Mouse (Mus musculus) embryonic facial prominence, embryonic 15.5 days (tissue): ENCODE data around the gene Gm867. TPM values are rescaled to one million over a fixed set of nuclear protein-coding genes. Genes with fewer than 3 reads are reported as not detected.

Source experiments
- ATAC-seq: fragments of 200-750 bp; cut with Nextera tagmentation; 2 replicates; pipeline ENCODE4 v1.8.0; 2017; ENCODE audit warnings: low read depth, moderate TSS enrichment; ENCODE audit not compliant: insufficient number of reproducible peaks, low FRiP score, low TSS enrichment
- H3K27ac ChIP-seq: fragments of 300-500 bp; sonication (generic); replicated peaks from 2 replicates; pipeline ENCODE4 v1.5.1; 2015; ENCODE audit warnings: mild to moderate bottlenecking, inconsistent platforms
- H3K27me3 ChIP-seq: fragments of 300-500 bp; sonication (generic); 2 replicates; pipeline ENCODE4 v1.6.1; 2015; ENCODE audit warnings: inconsistent platforms
- H3K36me3 ChIP-seq: fragments of 300-500 bp; sonication (generic); 2 replicates; pipeline ENCODE4 v1.6.1; 2015; ENCODE audit warnings: mild to moderate bottlenecking, inconsistent platforms
- H3K4me1 ChIP-seq: fragments of 300-500 bp; sonication (generic); 2 replicates; pipeline ENCODE4 v1.6.1; 2015; ENCODE audit warnings: inconsistent platforms
- H3K4me2 ChIP-seq: fragments of 300-500 bp; sonication (generic); replicated peaks from 2 replicates; pipeline ENCODE4 v1.6.1; 2015; ENCODE audit warnings: mild to moderate bottlenecking, inconsistent platforms
- H3K4me3 ChIP-seq: fragments of 300-500 bp; sonication (generic); replicated peaks from 2 replicates; pipeline ENCODE4 v1.5.1; 2015; ENCODE audit warnings: mild to moderate bottlenecking, inconsistent platforms
- H3K9ac ChIP-seq: fragments of 300-500 bp; sonication (generic); 2 replicates; pipeline ENCODE4 v1.6.1; 2015; ENCODE audit warnings: inconsistent platforms
- H3K9me3 ChIP-seq: fragments of 300-500 bp; sonication (generic); replicated peaks from 2 replicates; pipeline ENCODE4 v1.6.1; 2016; ENCODE audit warnings: inconsistent platforms
- WGBS: fragments of 180-500 bp; shearing (Covaris S2); methylation state at CpG from one replicate; pipeline ENCODE4 v1.1.7; 2015; 5-methylcytosine and 5-hydroxymethylcytosine counted together
- polyA plus RNA-seq: library from polyadenylated mRNA; unstranded; fragments of >200 nt; fragmentation: Nextera tagmentation; extraction: Ambion mirVana; gene quantifications from 2 replicates; pipeline ENCODE4 v1.2.1, GENCODE M21; 2015

Gm867 gene
- polyA plus RNA-seq, 1 experiment from 2014 or later, result 0.89 TPM

DNA sequence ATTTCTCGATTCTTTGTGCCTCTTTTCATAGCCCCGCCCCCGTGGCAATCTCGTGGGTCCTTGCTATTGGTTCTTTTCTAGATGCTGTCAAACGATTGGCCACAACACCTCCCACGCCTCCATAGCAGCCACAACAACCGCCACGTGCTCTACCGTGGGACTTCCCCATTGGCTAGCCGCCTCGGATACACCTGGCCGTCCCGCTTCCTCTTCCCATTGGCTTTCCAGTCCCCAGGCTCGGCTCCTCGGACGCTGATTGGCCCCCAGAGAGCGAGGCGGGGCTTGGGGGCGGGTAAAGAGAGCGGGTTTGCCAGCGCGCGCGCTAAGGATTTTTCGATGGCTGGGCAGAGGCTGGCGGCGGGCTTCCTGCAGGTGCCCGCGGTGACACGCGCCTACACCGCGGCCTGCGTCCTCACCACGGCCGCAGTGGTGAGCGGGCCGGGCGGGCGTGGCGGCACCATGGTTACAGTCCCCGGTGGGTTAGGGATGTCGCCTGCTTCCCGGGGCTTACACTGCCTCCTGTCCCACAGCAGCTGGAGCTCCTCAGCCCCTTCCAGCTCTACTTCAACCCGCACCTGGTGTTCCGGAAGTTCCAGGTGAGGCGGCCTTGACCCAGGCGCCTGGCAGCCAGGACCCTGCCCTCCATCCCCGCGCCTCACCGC lies 47.3 kb downstream of the Gm867 start, which contains the start of gene Derl3:
Derl3 (plus strand) TSS at position 325 of the 662 bp plus-strand sequence.
- ATAC-seq, result peak; percentile 97

DNA sequence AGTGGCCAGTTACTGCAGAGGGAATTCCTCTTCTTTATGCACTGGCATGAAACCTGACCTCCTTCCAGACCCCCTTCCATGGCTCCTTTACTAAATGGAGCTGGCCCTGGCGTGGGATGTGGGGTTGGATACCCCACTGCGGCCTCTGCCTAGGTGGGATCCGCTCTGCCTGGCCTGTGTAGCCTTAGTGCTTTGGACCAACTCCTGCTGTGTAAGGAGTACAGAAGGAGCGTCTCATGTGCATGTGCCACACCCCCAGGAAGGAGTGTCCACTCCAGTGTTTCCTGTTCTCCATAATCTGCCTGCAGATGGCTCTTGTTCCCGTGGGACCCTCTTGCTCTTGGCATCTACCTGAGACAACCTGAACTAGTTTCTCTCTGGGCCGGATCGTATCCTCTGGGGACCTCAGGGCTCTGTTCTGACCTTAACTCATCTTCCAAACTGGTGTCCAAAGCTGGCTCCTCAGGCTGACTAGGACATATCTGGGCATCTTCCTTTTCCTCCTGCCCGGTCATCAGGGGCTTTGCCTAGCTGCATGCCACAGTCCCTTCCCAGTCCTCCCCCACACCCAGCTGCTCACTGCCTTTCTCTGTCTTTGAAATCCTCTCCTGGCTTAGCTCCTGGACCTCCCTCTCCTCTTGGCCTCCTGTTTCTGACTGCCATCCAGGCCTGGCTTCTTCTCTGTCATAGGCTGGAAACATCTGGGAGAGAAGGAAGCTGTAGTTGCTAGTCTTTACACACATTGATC lies 50.9 kb downstream of the Gm867 start:
- Histone ChIP-seq H3K27me3 (no peaks in the 10 kb centered on the region), H3K9ac (no peak overlapping the region), H3K36me3 (peaks cover 4% of the 10 kb centered on the region; the same call in 1 of the 2 replicates), H3K4me1 (peaks cover 18% of the 10 kb centered on the region), H3K27ac (no peak overlapping the region), H3K4me3 (no peak overlapping the region), H3K4me2 (no peak overlapping the region), H3K9me3 (no peaks in the 10 kb centered on the region)
- WGBS, result 49% methylated on average over 8 of the region's 8 CpGs
- no peak for ATAC-seq

More for the DNA sequence above, 47.3 kb downstream of the Gm867 start, which contains the start of gene Derl3:
- 0 out of 2 replicates have a peak within 1 kb of the TSS, but pooled peaks have one; percentile 26 for H3K9ac ChIP-seq
- no peaks in the 10 kb centered on the region for H3K9me3 ChIP-seq
- H3K27me3 ChIP-seq, result no peaks in the 10 kb centered on the region
- peak within 1 kb of the TSS; percentile 93 for H3K4me2 ChIP-seq
- WGBS, result 5% methylated on average over 51 of the region's 51 CpGs
- H3K27ac ChIP-seq, result no peak within 1 kb of the TSS
- H3K4me3 ChIP-seq, result peak within 1 kb of the TSS; percentile 48
- peaks cover 18% of the 10 kb centered on the region for H3K4me1 ChIP-seq
- peaks cover 36% of the 10 kb centered on the region for H3K36me3 ChIP-seq

Other genes starting within 250 kb of the Gm867 start
- gene Cabin1, start 176.3 kb downstream of the Gm867 start, polyA plus RNA-seq, result 29.4 and 30.0 TPM in 2 replicates
- gene Ddt, start 167.3 kb downstream of the Gm867 start, polyA plus RNA-seq, result 53.2 and 58.3 TPM in 2 replicates
- gene Gm20441, start 159.7 kb downstream of the Gm867 start, polyA plus RNA-seq, result not detected in 2 replicates
- 17.1 and 18.1 TPM in 2 replicates for gene Gstt3, start 159.3 kb downstream of the Gm867 start, polyA plus RNA-seq
- gene Gstt1, start 142.1 kb downstream of the Gm867 start, polyA plus RNA-seq, result 13.8 and 14.5 TPM in 2 replicates
- not detected in 2 replicates for gene Gstt4, start 118.1 kb downstream of the Gm867 start, polyA plus RNA-seq
- gene Gstt2, start 103.2 kb downstream of the Gm867 start, polyA plus RNA-seq, result 9.0 and 11.0 TPM in 2 replicates
- gene Mif, start 80.4 kb downstream of the Gm867 start, polyA plus RNA-seq, result 1,283 and 1,429 TPM in 2 replicates
- gene Derl3, start 47.3 kb downstream of the Gm867 start, polyA plus RNA-seq, result 2.0 and 3.1 TPM in 2 replicates
- gene Smarcb1, start 19.1 kb downstream of the Gm867 start, polyA plus RNA-seq, result 187 and 192 TPM in 2 replicates
- gene Chchd10, start 7.5 kb downstream of the Gm867 start, polyA plus RNA-seq, result 29.7 and 33.4 TPM in 2 replicates
- gene Mmp11, start 4.2 kb downstream of the Gm867 start, polyA plus RNA-seq, result 101 and 133 TPM in 2 replicates
- gene Vpreb3, start 2.4 kb upstream of the Gm867 start, polyA plus RNA-seq, result 1.4 and 1.6 TPM in 2 replicates
- gene Gm5134, start 13.8 kb upstream of the Gm867 start, polyA plus RNA-seq, result not detected in 2 replicates
- gene Zfp280b, start 92.0 kb upstream of the Gm867 start, polyA plus RNA-seq, result 14.8 and 16.4 TPM in 2 replicates
- not detected in 2 replicates for gene Slc5a4b, start 170.3 kb upstream of the Gm867 start, polyA plus RNA-seq
- not detected in 2 replicates for gene Slc5a4a, start 206.8 kb upstream of the Gm867 start, polyA plus RNA-seq